Mouse (Mus musculus): Measurements from ENCODE around the gene Selenow. TPM values are rescaled to one million over a fixed set of nuclear protein-coding genes. Genes with fewer than 3 reads are reported as not detected.
A peak's percentile ranks its signal among the peaks of the same experiment; 100 is the strongest.

Gene Selenow
- polyA plus RNA-seq, 1 experiment from 2014 or later: 933 TPM

GRCm38 (mm10) chr7:15945721-15946536 is 23.7 kb upstream of the Selenow start, which contains the start of gene Nop53:
Gene Nop53 (minus strand): TSS chr7:15946074.
- peak within 1 kb of the TSS; percentile 90 for H3K27ac ChIP-seq
- peak within 1 kb of the TSS; percentile 93 for H3K4me2 ChIP-seq
- WGBS: 2% methylated on average over 59 of the region's 59 CpGs
- no peaks in the 10 kb centered on the region for H3K9me3 ChIP-seq
- H3K27me3 ChIP-seq: 0 out of 2 replicates have a peak, but pooled peaks cover 3% of the 10 kb centered on the region
- peaks cover 34% of the 10 kb centered on the region for H3K36me3 ChIP-seq
- peaks cover 19% of the 10 kb centered on the region for H3K4me1 ChIP-seq (replicated peaks)
- peak within 1 kb of the TSS; percentile 69 for H3K9ac ChIP-seq (replicated peaks)
- peak; percentile 88 for ATAC-seq (ENCODE audit: insufficient number of reproducible peaks, insufficient read depth, low FRiP score, low TSS enrichment, low read depth)
- H3K4me3 ChIP-seq (replicated peaks): peak within 1 kb of the TSS; percentile 67

DNA sequence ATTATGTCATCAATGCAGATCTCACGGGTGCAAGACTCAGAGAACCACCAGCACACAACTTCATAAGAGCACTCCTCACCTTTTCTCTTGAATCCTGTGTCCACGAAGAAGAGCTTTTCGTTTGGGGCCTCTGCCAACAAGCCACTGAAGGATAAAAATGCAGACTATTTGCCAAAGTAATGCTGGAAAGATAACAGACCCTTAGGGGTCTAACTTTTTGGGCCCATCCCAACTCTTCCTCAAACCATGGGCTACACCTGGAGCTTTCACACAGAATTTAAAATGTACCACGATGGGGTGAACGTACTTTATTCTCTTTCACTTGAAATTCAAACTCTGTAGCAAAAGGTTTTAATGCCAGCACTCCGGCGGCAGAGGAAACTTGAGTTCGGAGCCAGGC is 23.0 kb upstream of the Selenow start:
- Histone ChIP-seq H3K27ac (peak overlapping the region; percentile 29; the same call in 1 of the 2 replicates), H3K4me2 (peak overlapping the region; percentile 93), H3K4me1 (replicated peaks) (peaks cover 19% of the 10 kb centered on the region), H3K9ac (replicated peaks) (peak overlapping the region; percentile 69), H3K4me3 (replicated peaks) (peak overlapping the region; percentile 67), H3K27me3 (no peaks in the 10 kb centered on the region), H3K9me3 (no peaks in the 10 kb centered on the region), H3K36me3 (peaks cover 42% of the 10 kb centered on the region)
- 8% methylated on average over 8 of the region's 8 CpGs for WGBS
- no peak for ATAC-seq (ENCODE audit: insufficient number of reproducible peaks, insufficient read depth, low FRiP score, low TSS enrichment, low read depth)

- ATAC-seq (ENCODE audit: insufficient number of reproducible peaks, insufficient read depth, low FRiP score, low TSS enrichment, low read depth): no peak
Measured at GRCm38 (mm10) chr7:15944311-15944710, 22.1 kb upstream of the Selenow start.

GRCm38 (mm10) chr7:15938621-15939020 is 16.4 kb upstream of the Selenow start:
- no peak overlapping the region for H3K4me3 ChIP-seq (replicated peaks)
- H3K4me1 ChIP-seq (replicated peaks): no peaks in the 10 kb centered on the region; the same call in 1 of the 2 replicates
- 92% methylated on average over 3 of the region's 3 CpGs for WGBS
- ATAC-seq (ENCODE audit: insufficient number of reproducible peaks, insufficient read depth, low FRiP score, low TSS enrichment, low read depth): no peak
- no peak overlapping the region for H3K4me2 ChIP-seq
- no peak overlapping the region for H3K27ac ChIP-seq
- H3K27me3 ChIP-seq: no peaks in the 10 kb centered on the region
- 0 out of 2 replicates have a peak, but pooled peaks cover 5% of the 10 kb centered on the region for H3K9me3 ChIP-seq
- H3K36me3 ChIP-seq: peaks cover 87% of the 10 kb centered on the region
- no peak overlapping the region for H3K9ac ChIP-seq (replicated peaks)

More at GRCm38 (mm10) chr7:15944311-15944710, 22.1 kb upstream of the Selenow start:
- Histone ChIP-seq H3K9me3 (no peaks in the 10 kb centered on the region), H3K27me3 (no peaks in the 10 kb centered on the region), H3K4me2 (peak overlapping the region; percentile 93), H3K36me3 (peaks cover 51% of the 10 kb centered on the region), H3K27ac (no peak overlapping the region), H3K9ac (replicated peaks) (0 out of 2 replicates have a peak overlapping the region, but pooled peaks have one; percentile 4), H3K4me1 (replicated peaks) (peaks cover 19% of the 10 kb centered on the region), H3K4me3 (replicated peaks) (peak overlapping the region; percentile 67)
- WGBS: 100% methylated on average over 1 of the region's 1 CpGs

DNA sequence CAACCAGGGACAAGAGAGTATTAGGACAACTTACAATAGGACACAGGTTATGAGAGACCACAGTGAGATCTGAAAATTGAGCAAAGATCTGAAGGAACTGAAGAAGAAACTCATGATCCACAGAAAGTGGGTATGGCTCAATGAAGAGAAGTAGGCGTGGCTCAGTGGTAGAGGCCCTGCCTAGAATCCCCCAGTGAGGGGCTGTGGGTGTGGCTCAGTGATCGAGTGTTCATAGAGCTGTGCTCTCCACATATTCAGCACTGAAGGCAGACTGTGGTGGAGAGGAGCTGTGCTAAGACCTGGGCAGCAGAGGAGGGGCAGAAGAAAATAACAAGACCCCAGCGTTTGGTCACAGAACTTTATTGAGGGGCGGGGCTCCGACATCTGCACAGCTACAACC is 15.3 kb upstream of the Selenow start:
- WGBS: 82% methylated on average over 5 of the region's 5 CpGs
- peaks cover 76% of the 10 kb centered on the region for H3K36me3 ChIP-seq
- ATAC-seq (ENCODE audit: insufficient number of reproducible peaks, insufficient read depth, low FRiP score, low TSS enrichment, low read depth): no peak

GRCm38 (mm10) chr7:15933437-15934359 is 11.5 kb upstream of the Selenow start:
- 51% methylated on average over 16 of the region's 16 CpGs for WGBS

More for the DNA sequence above, 15.3 kb upstream of the Selenow start:
- no peaks in the 10 kb centered on the region for H3K27me3 ChIP-seq
- H3K4me1 ChIP-seq (replicated peaks): no peaks in the 10 kb centered on the region; the same call in 1 of the 2 replicates
- H3K4me3 ChIP-seq (replicated peaks): no peak overlapping the region
- H3K27ac ChIP-seq: no peak overlapping the region
- H3K4me2 ChIP-seq: no peak overlapping the region
- H3K9me3 ChIP-seq: 0 out of 2 replicates have a peak, but pooled peaks cover 5% of the 10 kb centered on the region
- no peak overlapping the region for H3K9ac ChIP-seq (replicated peaks)

GRCm38 (mm10) chr7:15931635-15932034 is 9.4 kb upstream of the Selenow start:
- Histone ChIP-seq H3K27me3 (no peaks in the 10 kb centered on the region), H3K9ac (replicated peaks) (no peak overlapping the region), H3K27ac (no peak overlapping the region), H3K36me3 (peaks cover 17% of the 10 kb centered on the region), H3K4me3 (replicated peaks) (no peak overlapping the region), H3K4me1 (replicated peaks) (no peaks in the 10 kb centered on the region; the same call in 1 of the 2 replicates), H3K4me2 (no peak overlapping the region), H3K9me3 (0 out of 2 replicates have a peak, but pooled peaks cover 5% of the 10 kb centered on the region)
- 79% methylated on average over 3 of the region's 3 CpGs for WGBS
- ATAC-seq (ENCODE audit: insufficient number of reproducible peaks, insufficient read depth, low FRiP score, low TSS enrichment, low read depth): no peak

More at GRCm38 (mm10) chr7:15933437-15934359, 11.5 kb upstream of the Selenow start:
- Histone ChIP-seq H3K9me3 (0 out of 2 replicates have a peak, but pooled peaks cover 5% of the 10 kb centered on the region), H3K4me1 (replicated peaks) (no peaks in the 10 kb centered on the region; the same call in 1 of the 2 replicates), H3K9ac (replicated peaks) (no peak overlapping the region), H3K36me3 (peaks cover 38% of the 10 kb centered on the region), H3K4me2 (no peak overlapping the region), H3K27me3 (no peaks in the 10 kb centered on the region), H3K4me3 (replicated peaks) (no peak overlapping the region), H3K27ac (peak overlapping the region; percentile 41)
- no peak for ATAC-seq (ENCODE audit: insufficient number of reproducible peaks, insufficient read depth, low FRiP score, low TSS enrichment, low read depth)

- WGBS: 60% methylated on average over 2 of the region's 2 CpGs
- H3K36me3 ChIP-seq: peaks cover 7% of the 10 kb centered on the region; the same call in 1 of the 2 replicates
Measured at GRCm38 (mm10) chr7:15930543-15930942, 8.3 kb upstream of the Selenow start.

DNA sequence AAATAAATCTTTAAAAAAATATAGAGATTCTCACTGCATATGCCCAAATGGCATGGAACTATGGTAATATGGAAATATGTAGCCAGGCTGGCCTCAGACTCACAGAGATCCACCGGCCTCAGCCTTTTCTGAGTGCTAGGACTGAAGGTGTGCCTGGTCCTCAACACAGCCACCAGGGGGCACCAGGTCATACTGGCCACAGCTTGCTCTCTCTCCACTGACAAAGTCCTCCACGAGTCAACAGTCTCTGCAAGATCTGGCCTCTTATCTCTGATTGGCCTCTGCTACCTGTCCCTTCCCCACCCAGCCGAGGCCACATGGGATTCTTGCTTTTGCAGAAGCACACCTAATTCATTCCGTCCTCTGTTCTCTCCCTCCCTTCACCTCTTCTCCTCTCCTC is 7.7 kb upstream of the Selenow start:
- Histone ChIP-seq H3K27ac (no peak overlapping the region), H3K36me3 (0 out of 2 replicates have a peak, but pooled peaks cover 2% of the 10 kb centered on the region), H3K4me3 (replicated peaks) (no peak overlapping the region), H3K4me2 (no peak overlapping the region), H3K9ac (replicated peaks) (no peak overlapping the region), H3K27me3 (no peaks in the 10 kb centered on the region), H3K9me3 (no peaks in the 10 kb centered on the region), H3K4me1 (replicated peaks) (no peaks in the 10 kb centered on the region; the same call in 1 of the 2 replicates)
- 45% methylated on average over 4 of the region's 4 CpGs for WGBS
- ATAC-seq (ENCODE audit: insufficient number of reproducible peaks, insufficient read depth, low FRiP score, low TSS enrichment, low read depth): no peak

More at GRCm38 (mm10) chr7:15930543-15930942, 8.3 kb upstream of the Selenow start:
- no peak overlapping the region for H3K27ac ChIP-seq
- no peak overlapping the region for H3K4me3 ChIP-seq (replicated peaks)
- H3K4me2 ChIP-seq: no peak overlapping the region
- no peak for ATAC-seq (ENCODE audit: insufficient number of reproducible peaks, insufficient read depth, low FRiP score, low TSS enrichment, low read depth)
- no peaks in the 10 kb centered on the region for H3K27me3 ChIP-seq
- 0 out of 2 replicates have a peak, but pooled peaks cover 2% of the 10 kb centered on the region for H3K9me3 ChIP-seq
- no peak overlapping the region for H3K9ac ChIP-seq (replicated peaks)
- H3K4me1 ChIP-seq (replicated peaks): no peaks in the 10 kb centered on the region; the same call in 1 of the 2 replicates

DNA sequence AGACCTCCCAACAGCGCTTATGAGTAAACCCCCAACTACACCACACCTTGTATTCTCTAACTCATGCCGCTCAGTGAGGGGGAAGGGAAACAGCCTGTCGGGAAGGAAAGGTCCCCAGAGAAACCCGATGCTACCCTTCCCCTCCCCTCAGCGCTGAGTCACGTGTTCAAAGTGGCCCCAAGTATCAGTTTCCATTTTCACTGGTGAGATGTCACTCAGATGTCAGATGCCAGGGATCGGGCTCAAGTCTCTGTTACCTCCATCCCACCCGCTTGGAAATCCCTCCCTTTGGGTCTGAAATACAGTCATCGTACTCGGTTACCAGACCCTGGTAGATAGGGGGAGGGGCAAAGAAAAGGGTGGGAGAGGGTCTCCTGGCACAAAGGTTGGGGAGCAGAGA is 406 bp downstream of the Selenow start:
- Histone ChIP-seq H3K9me3 (no peaks in the 10 kb centered on the region), H3K36me3 (peaks cover 34% of the 10 kb centered on the region), H3K27me3 (no peaks in the 10 kb centered on the region), H3K4me1 (replicated peaks) (peaks cover 16% of the 10 kb centered on the region), H3K27ac (peak overlapping the region; percentile 74), H3K4me2 (peak overlapping the region; percentile 65), H3K9ac (replicated peaks) (peak overlapping the region; percentile 58), H3K4me3 (replicated peaks) (peak overlapping the region; percentile 51)
- WGBS: 1% methylated on average over 10 of the region's 10 CpGs
- peak; percentile 34 for ATAC-seq (ENCODE audit: insufficient number of reproducible peaks, insufficient read depth, low FRiP score, low TSS enrichment, low read depth)

All from limb, embryonic 12.5 days (tissue).